Mouse (Mus musculus): ENCODE results near the gene Hcrtr1.
A peak's percentile ranks its signal among the peaks of the same experiment; 100 is the strongest.

Hcrtr1 gene

DNA sequence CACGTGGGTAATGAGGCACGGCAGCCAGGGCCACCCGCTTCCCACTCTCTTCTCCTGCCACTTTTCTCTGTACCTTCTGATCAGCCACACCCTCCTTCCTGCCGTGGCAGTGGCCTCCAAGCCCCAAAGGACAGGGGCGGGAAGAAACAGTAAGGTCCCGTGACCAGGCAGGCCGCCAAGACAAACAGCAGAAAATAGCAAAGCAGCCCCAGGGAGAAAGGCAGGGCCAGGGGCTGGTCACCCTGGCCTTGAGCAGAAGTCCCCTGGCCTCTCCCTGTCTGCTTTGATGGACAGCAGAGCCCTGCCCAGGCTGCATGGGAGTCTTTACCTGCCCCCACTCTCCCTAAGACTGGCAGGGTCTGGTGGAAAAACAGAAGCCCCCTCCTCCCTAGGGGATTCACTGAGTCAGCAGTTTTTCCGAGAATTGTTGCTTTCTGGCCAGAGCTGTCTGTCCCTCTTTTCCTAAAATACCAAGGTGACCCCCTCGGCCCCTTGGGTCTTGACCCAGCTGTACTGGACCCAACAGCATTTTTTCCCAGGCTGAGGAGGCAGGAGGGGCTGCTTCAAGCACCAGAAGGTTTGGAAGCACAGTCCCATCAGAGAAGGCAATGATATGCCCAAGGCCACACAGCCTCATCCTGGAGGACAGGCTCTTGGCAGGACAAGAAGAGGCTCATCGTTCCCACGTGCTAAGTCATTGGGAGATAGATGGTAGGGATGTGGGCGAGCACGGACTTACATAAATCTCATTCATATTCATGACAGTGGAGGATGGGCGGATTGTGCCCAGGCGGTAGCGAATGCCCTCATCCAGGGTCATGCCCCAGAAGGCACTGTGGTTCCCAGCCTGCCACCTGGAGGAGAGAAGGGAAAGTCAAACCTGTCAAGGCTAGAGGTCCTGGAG lies 29.4 kb upstream of the Hcrtr1 start:
- DNase-seq (ENCODE audit: low spot score in 2 of 2), result peak in 1 of 2 experiments; percentile 56

GRCm38 (mm10) chr4:130167814-130168213 lies 28.7 kb upstream of the Hcrtr1 start:
- no peak for DNase-seq (ENCODE audit: low spot score in 2 of 2)

DNA sequence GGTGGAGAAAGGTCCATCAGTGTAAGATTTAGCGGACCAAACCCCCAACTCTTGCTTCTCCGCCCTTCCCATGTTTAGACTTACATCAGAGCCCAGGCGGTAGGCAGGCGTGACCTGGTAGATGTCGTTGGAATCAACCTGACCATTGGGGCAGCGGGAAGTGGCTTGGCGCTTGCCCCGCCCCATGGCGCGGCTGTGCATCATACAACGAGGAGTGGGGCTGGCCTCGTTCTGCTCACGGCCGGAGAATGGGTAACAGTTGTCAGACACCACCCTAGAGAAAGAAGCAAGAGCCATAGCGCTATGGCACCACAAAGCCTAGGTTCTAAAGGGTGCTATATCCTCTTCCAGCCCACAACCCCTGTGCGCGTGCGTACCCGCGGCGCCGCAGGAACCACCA lies 28.2 kb upstream of the Hcrtr1 start:
- DNase-seq (ENCODE audit: low spot score in 2 of 2), result no peak

DNA sequence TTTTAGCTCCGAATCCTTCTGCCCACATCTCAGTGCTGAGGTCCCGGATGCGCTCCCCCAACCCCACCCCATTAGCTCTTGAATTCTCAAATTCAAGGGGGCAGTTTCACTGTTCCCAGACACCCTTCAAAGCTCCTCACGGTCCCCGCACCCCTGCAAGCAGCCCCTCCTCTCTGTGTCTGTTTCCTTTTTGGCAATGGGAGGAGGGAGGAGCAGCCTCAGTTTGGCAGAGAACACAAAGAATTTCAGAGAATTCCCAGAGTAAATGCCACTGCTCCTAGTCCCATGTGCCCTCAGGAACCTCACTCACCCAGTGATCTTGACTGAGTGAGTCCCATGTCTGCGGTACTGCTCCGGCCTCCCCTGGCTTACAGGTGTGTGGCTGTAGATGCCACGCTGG lies 27.4 kb upstream of the Hcrtr1 start:
- no peak for DNase-seq (ENCODE audit: low spot score in 2 of 2)

DNA sequence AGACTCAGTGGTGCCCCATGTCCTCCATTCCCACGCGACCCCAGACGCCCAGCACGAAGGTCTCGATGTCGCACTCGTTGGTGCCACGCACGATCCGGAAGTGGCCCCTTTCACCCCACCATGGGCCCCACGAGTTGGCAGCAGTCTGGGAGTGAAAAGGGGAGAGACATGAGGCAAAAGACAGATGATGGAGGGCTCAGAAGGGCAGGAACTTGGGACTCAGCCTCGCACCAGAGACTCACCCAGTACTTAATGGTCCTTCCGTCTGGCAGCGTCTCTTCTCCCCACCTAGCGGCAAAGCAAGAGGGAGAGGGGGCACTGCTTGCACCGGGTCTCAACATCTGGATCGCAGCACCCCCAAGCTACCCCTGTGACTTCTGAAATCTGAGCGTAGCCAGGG lies 26.9 kb upstream of the Hcrtr1 start:
- no peak for DNase-seq (ENCODE audit: low spot score in 2 of 2)

DNA sequence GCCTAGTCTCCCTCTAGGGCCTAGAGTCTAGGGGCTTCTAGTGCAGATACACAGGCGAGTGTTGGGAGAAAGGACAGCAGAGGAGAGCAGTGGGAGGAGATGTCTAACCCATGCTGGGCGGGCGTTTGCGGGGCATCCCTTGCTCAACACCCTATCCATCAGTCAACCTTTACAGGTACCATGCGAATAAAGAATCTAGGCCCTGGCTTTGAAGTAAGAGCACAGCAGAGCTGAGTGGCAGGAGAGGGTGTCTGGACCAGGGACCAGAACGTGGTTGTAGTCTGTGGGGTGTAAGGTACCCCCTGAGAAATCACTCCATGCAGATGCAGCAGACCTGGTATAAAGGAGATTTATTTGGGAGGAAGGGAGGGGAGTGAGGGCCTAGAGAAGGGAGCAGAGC lies 25.0 kb upstream of the Hcrtr1 start:
- DNase-seq (ENCODE audit: low spot score in 2 of 2), result no peak

DNA sequence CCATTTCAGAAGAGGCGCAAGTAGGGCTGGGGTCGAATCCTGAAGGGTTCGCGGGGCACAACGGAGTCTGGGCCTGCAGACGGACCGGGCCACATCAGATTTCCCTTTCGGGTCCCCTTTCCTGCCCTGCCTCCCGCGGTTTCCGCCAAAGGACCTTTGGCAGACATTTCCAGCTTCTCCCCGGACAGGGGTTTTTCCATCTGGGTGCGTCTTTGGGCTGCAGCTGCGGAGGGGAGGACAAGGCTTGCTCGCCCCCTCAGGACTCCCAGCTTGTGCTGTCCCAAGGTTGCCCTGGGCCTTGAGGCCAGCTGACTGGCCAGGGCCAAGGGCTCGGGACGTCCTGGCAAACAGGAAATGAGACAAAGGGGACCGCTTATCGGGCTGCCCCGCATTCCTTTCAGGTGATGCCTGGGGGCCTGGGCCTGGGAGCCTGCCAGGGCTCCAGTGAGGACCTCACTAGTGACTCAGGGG lies 24.3 kb upstream of the Hcrtr1 start:
- no peak for DNase-seq (ENCODE audit: low spot score in 2 of 2)

DNA sequence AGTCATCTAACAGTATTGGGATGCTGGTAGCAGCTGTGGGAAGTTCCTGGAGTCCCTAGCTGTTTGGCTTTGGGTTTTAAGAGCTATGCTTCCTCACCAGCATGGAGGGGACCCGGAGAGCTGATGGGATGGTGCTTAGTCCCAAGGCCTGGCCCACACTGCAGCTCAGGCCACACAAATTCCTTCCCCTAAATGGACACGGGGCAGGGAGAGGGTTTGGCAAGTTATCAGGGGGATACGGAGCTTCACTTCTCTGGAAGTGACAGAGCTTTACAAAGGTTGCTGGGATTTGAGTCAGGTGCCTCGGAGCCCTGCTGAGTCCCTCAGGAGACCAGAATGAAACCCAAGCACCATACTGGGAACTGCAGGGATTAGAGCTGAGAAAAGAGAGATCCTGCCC lies 22.2 kb upstream of the Hcrtr1 start:
- no peak for DNase-seq (ENCODE audit: low spot score in 2 of 2)

DNA sequence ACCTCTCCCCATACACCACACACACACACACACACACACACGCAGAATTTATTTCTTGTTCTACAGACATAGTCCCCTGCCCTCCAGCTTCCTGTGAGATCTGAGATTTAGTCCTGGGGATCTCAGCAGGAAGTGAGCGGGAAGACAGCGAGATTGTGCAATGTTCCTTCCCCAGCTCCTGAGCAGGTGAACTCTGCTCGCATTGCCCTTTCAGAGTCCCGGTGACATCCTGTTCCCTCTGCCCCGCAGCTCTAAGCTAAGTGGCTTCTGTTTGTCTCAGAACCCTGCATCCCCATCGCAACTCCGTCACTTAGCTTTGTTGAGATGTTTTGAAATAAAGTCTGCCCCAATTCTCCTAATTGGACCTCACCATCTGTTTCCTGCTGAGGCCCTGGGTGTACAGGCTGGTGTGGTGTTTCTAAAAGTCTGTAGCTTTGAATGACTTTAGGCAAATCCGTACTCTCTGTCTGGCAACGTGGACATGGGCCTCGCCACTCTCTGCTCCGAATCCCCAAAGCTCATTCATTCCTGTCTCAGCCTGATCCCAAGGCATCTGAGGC lies 17.7 kb upstream of the Hcrtr1 start:
- DNase-seq (ENCODE audit: low spot score in 2 of 2), result no peak

DNA sequence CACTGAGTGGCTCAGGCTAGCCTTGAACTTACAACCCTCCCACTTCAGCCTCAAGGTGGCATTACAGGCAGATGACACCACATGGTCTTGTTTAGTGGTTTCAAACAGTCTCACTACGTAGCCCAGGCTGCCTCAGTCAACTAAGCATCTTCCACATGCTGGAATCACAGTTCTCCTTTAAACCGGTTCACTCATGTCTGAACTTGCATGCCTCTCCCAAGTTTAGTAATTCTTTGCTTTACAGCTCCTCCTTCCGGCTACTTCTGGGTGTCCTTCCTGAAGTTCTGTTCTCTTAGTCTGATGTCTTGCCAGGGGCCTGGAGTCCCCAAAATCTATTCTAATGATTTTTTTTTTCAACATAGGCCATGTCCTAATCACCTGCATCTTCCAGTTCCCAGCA lies 15.1 kb upstream of the Hcrtr1 start:
- no peak for DNase-seq (ENCODE audit: low spot score in 2 of 2)

GRCm38 (mm10) chr4:130148405-130148804 lies 9.2 kb upstream of the Hcrtr1 start:
- DNase-seq (ENCODE audit: low spot score in 2 of 2), result no peak

DNA sequence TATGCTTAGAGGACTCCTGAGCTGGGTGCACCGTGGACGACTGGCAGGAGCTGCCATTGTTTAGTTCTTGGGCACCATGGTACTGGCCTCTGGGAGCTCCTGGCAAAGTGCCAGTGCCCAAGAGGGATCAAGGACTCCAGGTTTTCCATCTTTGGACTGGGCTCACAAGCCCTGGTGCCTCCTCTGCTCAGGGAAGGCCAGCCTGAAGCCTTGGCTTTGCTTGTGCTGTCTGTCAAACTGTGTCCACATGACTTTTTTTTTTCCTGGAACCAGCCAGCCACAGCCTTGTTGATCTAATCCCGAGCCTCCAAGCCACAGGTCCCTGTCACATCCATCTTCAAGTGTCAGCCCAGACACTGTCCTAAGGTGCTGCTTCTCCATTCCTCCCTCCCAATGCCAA lies 2.6 kb upstream of the Hcrtr1 start:
- DNase-seq (ENCODE audit: low spot score in 2 of 2), result no peak

DNA sequence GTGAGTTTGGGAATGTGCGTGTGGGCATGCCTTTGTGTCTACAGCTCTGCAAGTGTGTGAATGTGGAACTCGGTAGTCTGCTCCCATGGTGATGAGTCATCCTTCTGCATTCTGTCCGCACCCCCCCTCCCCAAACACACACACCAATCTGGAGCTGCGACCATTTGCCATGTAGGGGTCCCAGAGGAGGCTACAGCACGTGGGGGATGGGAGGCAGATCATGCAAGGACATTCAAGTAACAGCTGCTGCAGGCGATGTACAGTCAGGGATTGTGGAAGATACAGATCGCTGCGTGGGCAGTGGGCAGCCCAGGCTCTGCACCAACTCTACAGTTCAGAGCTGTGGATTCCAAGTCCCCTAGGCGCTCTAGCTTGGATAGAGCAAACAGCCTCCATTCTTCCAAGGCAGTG lies 1.8 kb upstream of the Hcrtr1 start:
- no peak for DNase-seq (ENCODE audit: low spot score in 2 of 2)

- DNase-seq (ENCODE audit: low spot score in 2 of 2), result peak; percentile 61 to 78
Measured at GRCm38 (mm10) chr4:130138441-130139213, 532 bp downstream of the Hcrtr1 start.

DNA sequence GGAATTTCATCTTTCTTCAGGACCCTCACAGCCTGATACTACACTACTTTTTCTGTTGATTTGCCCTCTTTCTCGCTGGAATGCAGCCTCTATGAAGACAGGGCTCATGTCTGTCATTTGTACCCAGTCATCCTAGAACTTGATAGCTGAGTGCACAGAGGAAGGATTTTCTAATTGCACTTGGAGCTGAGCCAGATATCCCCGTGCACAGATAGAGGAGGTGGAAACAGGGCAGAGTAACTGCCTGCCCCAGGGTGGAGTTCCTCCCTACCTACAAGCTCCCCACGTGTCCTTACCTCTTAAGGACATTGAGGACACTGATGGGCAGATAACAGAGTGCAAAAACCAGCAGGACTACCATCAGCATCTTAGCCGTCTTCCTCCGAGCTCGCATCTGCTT lies 5.8 kb downstream of the Hcrtr1 start:
- DNase-seq (ENCODE audit: low spot score in 2 of 2), result no peak

DNA sequence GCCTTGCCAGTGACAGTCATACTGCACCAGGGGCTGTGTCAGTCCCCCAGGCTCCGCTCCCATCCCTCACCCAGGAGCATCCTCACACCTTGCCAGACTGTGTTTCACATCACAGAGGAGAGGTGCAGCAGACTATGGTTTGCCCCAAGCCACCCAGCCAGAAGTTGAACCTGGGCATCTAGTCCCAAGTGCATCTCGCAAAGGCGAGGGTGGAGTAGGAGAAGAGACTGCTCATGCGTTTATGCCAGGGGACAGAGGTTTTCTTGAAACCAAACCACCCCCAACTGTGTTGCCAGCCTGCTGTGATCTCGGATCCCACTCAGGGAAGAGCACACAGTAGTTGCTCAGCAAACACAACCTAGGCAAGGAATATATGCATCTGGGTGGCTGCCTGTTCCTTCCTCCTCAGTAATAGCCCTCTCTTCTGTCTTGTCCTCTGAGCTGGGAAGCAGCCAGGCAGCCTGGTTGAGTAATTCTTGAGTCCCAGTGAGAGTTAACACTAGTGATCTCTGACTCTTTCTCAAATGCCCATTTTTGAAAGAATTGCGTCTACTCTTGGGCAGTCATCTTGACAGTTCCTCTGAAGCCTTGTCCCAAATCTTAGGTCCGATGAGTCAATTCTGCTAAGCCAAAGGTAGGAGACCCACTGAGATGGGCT lies 7.6 kb downstream of the Hcrtr1 start:
- no peak for DNase-seq (ENCODE audit: low spot score in 2 of 2)

DNA sequence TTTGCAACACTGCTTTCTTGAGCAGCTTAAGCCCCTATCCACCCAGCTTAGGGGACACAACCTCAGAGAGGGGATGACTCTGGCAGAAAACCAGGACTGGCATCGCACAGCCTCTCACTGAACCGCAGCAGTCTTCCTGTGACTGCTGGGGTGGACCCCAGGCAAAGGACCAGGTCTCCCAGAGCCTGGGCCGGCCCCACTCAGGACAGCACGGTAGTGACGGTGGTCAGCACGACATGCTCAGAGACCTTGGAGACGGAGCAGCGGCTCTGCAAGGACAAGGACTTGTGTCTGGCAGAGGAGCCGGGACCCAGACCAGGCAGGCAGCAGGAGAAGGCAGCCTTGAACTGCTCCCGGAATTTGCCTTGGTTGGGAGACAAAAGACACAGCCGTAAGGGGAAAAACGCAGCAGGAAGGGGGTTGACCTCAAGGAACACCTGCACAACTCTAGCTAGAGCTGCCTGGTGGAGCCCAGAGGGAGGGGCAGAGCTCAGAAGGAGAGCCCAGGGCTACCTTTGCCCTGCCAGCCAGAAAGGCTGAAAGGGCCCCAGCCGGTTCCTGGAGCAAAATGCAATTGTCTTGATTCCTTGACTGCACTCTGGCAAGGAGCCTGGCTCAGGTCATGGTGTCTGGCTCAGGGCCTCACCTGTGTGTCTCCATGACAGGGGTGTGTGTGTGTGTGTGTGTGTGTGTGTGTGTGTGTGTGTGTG lies 8.4 kb downstream of the Hcrtr1 start:
- DNase-seq (ENCODE audit: low spot score in 2 of 2), result no peak

DNA sequence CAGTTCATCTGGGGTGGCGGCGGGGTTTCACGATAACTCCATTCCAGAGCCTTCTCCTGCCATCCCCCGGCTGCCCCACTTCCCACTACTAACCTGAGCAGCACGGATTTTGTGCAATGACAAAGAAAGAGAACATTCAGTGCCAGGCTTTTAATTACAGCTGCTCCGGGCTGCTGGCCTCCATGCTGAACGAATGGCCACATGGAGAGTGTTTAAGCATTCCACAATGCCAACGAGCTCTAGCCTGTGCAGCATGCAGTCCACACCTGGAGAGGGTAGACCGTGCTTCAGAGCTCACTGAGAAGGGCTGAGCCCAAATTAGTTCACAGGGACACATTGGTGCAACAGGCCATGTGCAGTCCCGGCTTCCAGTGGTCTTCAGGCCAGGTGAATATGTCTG lies 9.1 kb downstream of the Hcrtr1 start:
- no peak for DNase-seq (ENCODE audit: low spot score in 2 of 2)

GRCm38 (mm10) chr4:130128907-130129306 lies 10.3 kb downstream of the Hcrtr1 start:
- no peak for DNase-seq (ENCODE audit: low spot score in 2 of 2)

- no peak for DNase-seq (ENCODE audit: low spot score in 2 of 2)
Measured at GRCm38 (mm10) chr4:130125935-130126334, 13.2 kb downstream of the Hcrtr1 start.

- no peak for DNase-seq (ENCODE audit: low spot score in 2 of 2)
Measured at GRCm38 (mm10) chr4:130125164-130125563, 14.0 kb downstream of the Hcrtr1 start.

Measured in spleen, postnatal 10 days (tissue).